Mouse (Mus musculus) heart, embryonic 13.5 days (tissue): ENCODE data around the gene Zfp326. TPM values are rescaled to one million over a fixed set of nuclear protein-coding genes. Genes with fewer than 3 reads are reported as not detected.

Experiments used
- ATAC-seq: fragments of 200-750 bp; cut with Nextera tagmentation; 2 replicates; pipeline ENCODE4 v1.8.0; 2017; ENCODE audit warnings: moderate TSS enrichment; ENCODE audit not compliant: insufficient number of reproducible peaks, low FRiP score, low TSS enrichment; ENCODE audit errors: extremely low read depth
- H3K27ac ChIP-seq: fragments of 300-500 bp; sonication (generic); replicated peaks from 2 replicates; pipeline ENCODE4 v1.5.1; 2015; ENCODE audit warnings: moderate library complexity, mild to moderate bottlenecking, inconsistent platforms
- H3K27me3 ChIP-seq: fragments of 300-500 bp; sonication (generic); replicated peaks from 2 replicates; pipeline ENCODE4 v1.6.1; 2015; ENCODE audit warnings: mild to moderate bottlenecking, inconsistent platforms
- H3K36me3 ChIP-seq: fragments of 300-500 bp; sonication (generic); 2 replicates; pipeline ENCODE4 v1.6.1; 2015; ENCODE audit warnings: mild to moderate bottlenecking, inconsistent platforms
- H3K4me1 ChIP-seq: fragments of 300-500 bp; sonication (generic); 2 replicates; pipeline ENCODE4 v1.6.1; 2015; ENCODE audit warnings: inconsistent platforms
- H3K4me2 ChIP-seq: fragments of 300-500 bp; sonication (generic); 2 replicates; pipeline ENCODE4 v1.6.1; 2015; ENCODE audit warnings: inconsistent platforms, mild to moderate bottlenecking, moderate library complexity
- H3K4me3 ChIP-seq: fragments of 300-500 bp; sonication (generic); 2 replicates; pipeline ENCODE4 v1.5.1; 2015; ENCODE audit warnings: moderate library complexity, mild to moderate bottlenecking, inconsistent platforms
- H3K9ac ChIP-seq: fragments of 300-500 bp; sonication (generic); 2 replicates; pipeline ENCODE4 v1.6.1; 2015; ENCODE audit warnings: inconsistent platforms, mild to moderate bottlenecking, moderate library complexity
- H3K9me3 ChIP-seq: fragments of 300-500 bp; sonication (generic); 2 replicates; pipeline ENCODE4 v1.6.1; 2016; ENCODE audit warnings: inconsistent platforms
- WGBS: fragments of 180-500 bp; shearing (Covaris S2); methylation state at CpG from one replicate; pipeline ENCODE4 v1.1.7; 2015; ENCODE audit warnings: mixed read lengths; 5-methylcytosine and 5-hydroxymethylcytosine counted together
- polyA plus RNA-seq: library from polyadenylated mRNA; unstranded; fragments of >200 nt; fragmentation: Nextera tagmentation; extraction: Ambion mirVana; gene quantifications from 2 replicates; pipeline ENCODE4 v1.2.1, GENCODE M21; 2015

Gene Zfp326
- 24.2 and 27.5 TPM in 2 replicates for polyA plus RNA-seq

- Histone ChIP-seq H3K36me3 (peaks cover 8% of the 10 kb centered on the region; the same call in 1 of the 2 replicates), H3K9ac (peak within 1 kb of the TSS; percentile 100), H3K27me3 (peaks cover 3% of the 10 kb centered on the region; the same call in 1 of the 2 replicates), H3K27ac (peak within 1 kb of the TSS; percentile 92), H3K4me1 (peaks cover 35% of the 10 kb centered on the region), H3K4me2 (peak within 1 kb of the TSS; percentile 80), H3K9me3 (no peaks in the 10 kb centered on the region), H3K4me3 (peak within 1 kb of the TSS; percentile 99)
- WGBS: under 1% methylated on average over 80 of the region's 83 CpGs
- ATAC-seq: peak; percentile 90
These were observed at the start of gene Zfp326 for GRCm38 (mm10) chr5:105876068-105876924. Zfp326 (plus strand) TSS chr5:105876565.

GRCm38 (mm10) chr5:105826916-105827510 is 49.4 kb upstream of the Zfp326 start:
- ATAC-seq: no peak
- H3K9me3 ChIP-seq: no peaks in the 10 kb centered on the region
- 69% methylated on average over 5 of the region's 5 CpGs for WGBS
- H3K4me2 ChIP-seq: no peak overlapping the region
- no peaks in the 10 kb centered on the region for H3K27me3 ChIP-seq
- no peak overlapping the region for H3K27ac ChIP-seq
- no peak overlapping the region for H3K4me3 ChIP-seq
- no peaks in the 10 kb centered on the region for H3K36me3 ChIP-seq
- H3K9ac ChIP-seq: no peak overlapping the region
- H3K4me1 ChIP-seq: peaks cover 28% of the 10 kb centered on the region

- Histone ChIP-seq H3K4me3 (no peak overlapping the region), H3K27me3 (no peaks in the 10 kb centered on the region; the same call in 1 of the 2 replicates), H3K36me3 (no peaks in the 10 kb centered on the region), H3K27ac (no peak overlapping the region), H3K9ac (no peak overlapping the region), H3K4me2 (no peak overlapping the region), H3K4me1 (peaks cover 28% of the 10 kb centered on the region), H3K9me3 (no peaks in the 10 kb centered on the region)
- 86% methylated on average over 3 of the region's 3 CpGs for WGBS
- ATAC-seq: no peak
These were observed 48.3 kb upstream of the Zfp326 start for GRCm38 (mm10) chr5:105828050-105828449.

- Histone ChIP-seq H3K4me2 (no peak overlapping the region), H3K9me3 (no peaks in the 10 kb centered on the region), H3K27ac (peak overlapping the region; percentile 46), H3K4me3 (no peak overlapping the region), H3K9ac (no peak overlapping the region), H3K4me1 (peaks cover 25% of the 10 kb centered on the region), H3K36me3 (no peaks in the 10 kb centered on the region), H3K27me3 (peaks cover 2% of the 10 kb centered on the region; the same call in 1 of the 2 replicates)
- ATAC-seq: no peak
- 26% methylated on average over 7 of the region's 7 CpGs for WGBS
These were observed 47.3 kb upstream of the Zfp326 start for GRCm38 (mm10) chr5:105829008-105829586.

- WGBS: 51% methylated on average over 7 of the region's 7 CpGs
- H3K4me1 ChIP-seq: peaks cover 15% of the 10 kb centered on the region
- no peaks in the 10 kb centered on the region for H3K9me3 ChIP-seq
- H3K4me3 ChIP-seq: no peak overlapping the region
- H3K4me2 ChIP-seq: no peak overlapping the region
- no peak overlapping the region for H3K27ac ChIP-seq
- H3K9ac ChIP-seq: no peak overlapping the region
- H3K36me3 ChIP-seq: no peaks in the 10 kb centered on the region
- ATAC-seq: no peak
- H3K27me3 ChIP-seq: peaks cover 6% of the 10 kb centered on the region; the same call in 1 of the 2 replicates
These were observed 44.2 kb upstream of the Zfp326 start for GRCm38 (mm10) chr5:105832140-105832539.

GRCm38 (mm10) chr5:105833923-105834322 is 42.4 kb upstream of the Zfp326 start:
- Histone ChIP-seq H3K9me3 (no peaks in the 10 kb centered on the region), H3K27ac (no peak overlapping the region), H3K9ac (no peak overlapping the region), H3K4me3 (no peak overlapping the region), H3K27me3 (peaks cover 6% of the 10 kb centered on the region; the same call in 1 of the 2 replicates), H3K4me1 (peaks cover 14% of the 10 kb centered on the region), H3K36me3 (no peaks in the 10 kb centered on the region), H3K4me2 (no peak overlapping the region)
- no peak for ATAC-seq
- WGBS: 59% methylated on average over 3 of the region's 3 CpGs

GRCm38 (mm10) chr5:105836006-105836405 is 40.4 kb upstream of the Zfp326 start:
- H3K9ac ChIP-seq: no peak overlapping the region
- H3K4me3 ChIP-seq: no peak overlapping the region
- WGBS: 58% methylated on average over 9 of the region's 9 CpGs
- ATAC-seq: no peak
- peaks cover 7% of the 10 kb centered on the region for H3K4me1 ChIP-seq
- H3K27ac ChIP-seq: no peak overlapping the region
- no peaks in the 10 kb centered on the region for H3K9me3 ChIP-seq
- H3K27me3 ChIP-seq: peaks cover 6% of the 10 kb centered on the region; the same call in 1 of the 2 replicates
- H3K4me2 ChIP-seq: no peak overlapping the region
- no peaks in the 10 kb centered on the region for H3K36me3 ChIP-seq

- Histone ChIP-seq H3K27me3 (0 out of 2 replicates have a peak, but pooled peaks cover 3% of the 10 kb centered on the region), H3K4me2 (no peak overlapping the region), H3K4me1 (peaks cover 7% of the 10 kb centered on the region), H3K27ac (no peak overlapping the region), H3K36me3 (no peaks in the 10 kb centered on the region), H3K9ac (no peak overlapping the region), H3K9me3 (no peaks in the 10 kb centered on the region), H3K4me3 (no peak overlapping the region)
- no peak for ATAC-seq
- 62% methylated on average over 13 of the region's 13 CpGs for WGBS
These were observed 36.5 kb upstream of the Zfp326 start for GRCm38 (mm10) chr5:105839740-105840310.

GRCm38 (mm10) chr5:105844044-105844753 is 32.2 kb upstream of the Zfp326 start:
- no peaks in the 10 kb centered on the region for H3K9me3 ChIP-seq
- H3K27me3 ChIP-seq: 0 out of 2 replicates have a peak, but pooled peaks cover under 1% of the 10 kb centered on the region
- no peak overlapping the region for H3K4me2 ChIP-seq
- H3K27ac ChIP-seq: no peak overlapping the region
- H3K36me3 ChIP-seq: no peaks in the 10 kb centered on the region
- no peak overlapping the region for H3K9ac ChIP-seq
- 74% methylated on average over 10 of the region's 10 CpGs for WGBS
- peaks cover 1% of the 10 kb centered on the region; the same call in 1 of the 2 replicates for H3K4me1 ChIP-seq
- ATAC-seq: no peak
- no peak overlapping the region for H3K4me3 ChIP-seq

GRCm38 (mm10) chr5:105845041-105845440 is 31.3 kb upstream of the Zfp326 start:
- no peaks in the 10 kb centered on the region for H3K36me3 ChIP-seq
- H3K27me3 ChIP-seq: 0 out of 2 replicates have a peak, but pooled peaks cover 5% of the 10 kb centered on the region
- H3K4me1 ChIP-seq: peaks cover 7% of the 10 kb centered on the region
- ATAC-seq: no peak
- H3K9me3 ChIP-seq: no peaks in the 10 kb centered on the region
- no peak overlapping the region for H3K9ac ChIP-seq
- 85% methylated on average over 2 of the region's 2 CpGs for WGBS
- H3K4me3 ChIP-seq: no peak overlapping the region
- H3K27ac ChIP-seq: no peak overlapping the region
- no peak overlapping the region for H3K4me2 ChIP-seq
